Mouse (Mus musculus): ENCODE results near the gene Pgbd1.

The Pgbd1 gene

Small RNA genes lying within 50 kb of the gene (microRNA-seq; reads per million reads assigned to microRNA genes)
- 0 reads per million in 2 experiments for gene Mir1896
- 0 to 0.74 reads per million in 2 experiments for gene Mir6942

Measured in adrenal gland (tissue).